Mouse (Mus musculus) midbrain, embryonic 10.5 days (tissue): ENCODE measurements around the gene Park7. TPM values are rescaled to one million over a fixed set of nuclear protein-coding genes. Genes with fewer than 3 reads are reported as not detected.

Experiments
- DNase-seq: peaks from one replicate; pipeline ENCODE4 v3.0.0-alpha.2; 2017; ENCODE audit warnings: low spot score
- H3K27ac ChIP-seq: fragments of 300-500 bp; sonication (generic); replicated peaks from 2 replicates; pipeline ENCODE4 v1.5.1; 2016; ENCODE audit warnings: mild to moderate bottlenecking
- H3K27me3 ChIP-seq: fragments of 300-500 bp; sonication (generic); 2 replicates; pipeline ENCODE4 v1.6.1; 2016; ENCODE audit warnings: low read depth, mild to moderate bottlenecking; ENCODE audit not compliant: poor library complexity, severe bottlenecking
- H3K36me3 ChIP-seq: fragments of 300-500 bp; sonication (generic); 2 replicates; pipeline ENCODE4 v1.6.1; 2016; ENCODE audit warnings: mild to moderate bottlenecking, moderate library complexity
- H3K4me1 ChIP-seq: fragments of 300-500 bp; sonication (generic); 2 replicates; pipeline ENCODE4 v1.6.1; 2016
- H3K4me3 ChIP-seq: fragments of 300-500 bp; sonication (generic); 2 replicates; pipeline ENCODE4 v1.5.1; 2016; ENCODE audit warnings: mild to moderate bottlenecking, moderate library complexity
- H3K9me3 ChIP-seq: fragments of 300-500 bp; sonication (generic); replicated peaks from 2 replicates; pipeline ENCODE4 v1.6.1; 2016; ENCODE audit warnings: mild to moderate bottlenecking
- WGBS: fragments of 180-500 bp; shearing (Covaris S2); methylation state at CpG from one replicate; pipeline ENCODE4 v1.1.7; 2016; 5-methylcytosine and 5-hydroxymethylcytosine counted together
- polyA plus RNA-seq: library from polyadenylated mRNA; unstranded; fragments of >200 nt; fragmentation: Nextera tagmentation; extraction: Ambion mirVana; gene quantifications from 2 replicates; pipeline ENCODE4 v1.2.1, GENCODE M21; 2016

Park7 gene
- polyA plus RNA-seq, 1 experiment from 2014 or later, result 487 TPM

DNA sequence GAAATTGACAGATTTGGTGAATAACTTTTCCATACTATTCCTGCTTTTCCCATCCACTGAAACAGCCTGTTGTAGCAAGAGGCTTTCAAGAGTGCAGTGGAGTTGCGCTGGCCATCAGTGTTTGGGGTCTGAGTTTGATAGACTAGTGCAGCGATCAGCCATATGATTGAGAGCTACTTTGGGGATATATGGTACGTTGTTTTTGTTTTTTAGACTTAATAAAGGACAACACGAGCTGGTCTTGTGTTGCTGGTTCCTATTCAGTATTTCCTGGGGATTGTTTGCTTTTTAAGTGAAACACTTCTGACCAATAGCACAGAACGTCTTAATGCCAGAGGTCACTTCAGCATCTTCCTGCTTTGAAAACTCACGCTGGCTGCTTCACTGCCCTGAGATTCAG, 46.1 kb downstream of the Park7 start:
- Histone ChIP-seq H3K27ac (no peak overlapping the region), H3K9me3 (no peaks in the 10 kb centered on the region), H3K4me1 (peaks cover 19% of the 10 kb centered on the region), H3K36me3 (peaks cover 35% of the 10 kb centered on the region), H3K4me3 (no peak overlapping the region), H3K27me3 (no peaks in the 10 kb centered on the region)
- DNase-seq, result no peak
- WGBS, result 84% methylated on average over 6 of the region's 6 CpGs

DNA sequence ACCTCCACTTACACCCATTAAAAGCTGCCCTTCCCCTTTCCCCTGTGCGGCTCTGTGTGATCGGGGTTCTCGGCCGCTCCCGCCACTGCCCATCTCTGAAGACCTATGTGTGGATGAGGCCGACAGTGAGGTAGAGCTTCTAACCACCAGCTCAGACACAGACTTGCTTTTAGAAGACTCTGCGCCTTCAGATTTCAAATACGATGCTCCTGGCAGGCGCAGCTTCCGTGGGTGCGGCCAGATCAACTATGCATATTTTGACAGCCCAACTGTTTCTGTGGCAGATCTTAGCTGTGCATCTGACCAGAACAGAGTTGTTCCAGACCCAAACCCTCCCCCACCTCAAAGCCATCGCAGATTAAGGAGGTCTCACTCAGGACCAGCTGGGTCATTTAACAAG, 47.7 kb downstream of the Park7 start:
- no peak for DNase-seq
- 96% methylated on average over 8 of the region's 12 CpGs for WGBS
- Histone ChIP-seq H3K27ac (no peak overlapping the region), H3K4me1 (peaks cover 13% of the 10 kb centered on the region), H3K27me3 (no peaks in the 10 kb centered on the region), H3K9me3 (no peaks in the 10 kb centered on the region), H3K36me3 (peaks cover 35% of the 10 kb centered on the region), H3K4me3 (no peak overlapping the region)

DNA sequence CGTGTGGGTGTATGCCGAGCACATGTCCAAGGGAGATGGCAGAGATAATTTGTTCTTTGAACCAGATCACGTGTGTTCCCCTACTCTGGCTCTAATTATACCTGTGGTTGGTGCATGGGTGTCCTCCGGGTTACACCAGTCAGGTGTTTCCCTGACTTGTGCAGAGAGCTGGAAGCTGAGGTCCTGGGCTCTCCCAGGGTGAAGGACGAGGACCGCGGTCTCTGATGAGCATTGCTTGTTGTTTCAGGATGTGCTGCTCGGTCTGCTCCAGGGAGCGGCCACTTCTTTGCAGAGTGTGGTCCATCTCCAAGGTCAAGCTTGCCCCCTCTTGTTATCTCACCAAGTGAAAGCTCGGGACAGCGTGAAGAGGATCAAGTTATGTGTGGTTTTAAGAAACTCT, 48.2 kb downstream of the Park7 start:
- no peak for DNase-seq
- no peak overlapping the region for H3K27ac ChIP-seq
- no peaks in the 10 kb centered on the region for H3K9me3 ChIP-seq
- peaks cover 13% of the 10 kb centered on the region for H3K4me1 ChIP-seq
- no peaks in the 10 kb centered on the region for H3K27me3 ChIP-seq
- WGBS, result 91% methylated on average over 11 of the region's 11 CpGs
- no peak overlapping the region for H3K4me3 ChIP-seq
- H3K36me3 ChIP-seq, result peaks cover 35% of the 10 kb centered on the region

DNA sequence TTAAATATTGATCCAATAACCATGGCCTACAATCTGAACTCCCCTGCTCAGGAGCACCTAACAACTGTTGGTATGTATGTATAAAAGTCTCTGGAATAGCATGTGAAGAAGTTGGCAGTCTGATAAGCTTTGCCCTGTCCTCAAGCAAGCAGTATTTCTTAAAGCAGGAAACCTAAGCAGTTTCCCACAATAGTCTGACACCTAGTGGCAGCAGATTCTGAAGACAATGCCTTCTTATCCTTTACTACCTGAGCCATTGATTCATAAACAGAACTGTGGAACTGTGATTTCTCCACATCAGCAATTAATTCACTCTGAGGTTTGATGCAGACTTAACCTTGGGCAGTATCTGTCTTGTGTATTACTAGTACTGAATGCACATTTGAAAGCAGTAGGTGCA, 48.9 kb downstream of the Park7 start:
- H3K9me3 ChIP-seq, result no peaks in the 10 kb centered on the region
- H3K36me3 ChIP-seq, result peaks cover 35% of the 10 kb centered on the region
- H3K4me3 ChIP-seq, result no peak overlapping the region
- no peaks in the 10 kb centered on the region for H3K27me3 ChIP-seq
- H3K27ac ChIP-seq, result no peak overlapping the region
- DNase-seq, result no peak
- peaks cover 11% of the 10 kb centered on the region; the same call in 1 of the 2 replicates for H3K4me1 ChIP-seq

DNA sequence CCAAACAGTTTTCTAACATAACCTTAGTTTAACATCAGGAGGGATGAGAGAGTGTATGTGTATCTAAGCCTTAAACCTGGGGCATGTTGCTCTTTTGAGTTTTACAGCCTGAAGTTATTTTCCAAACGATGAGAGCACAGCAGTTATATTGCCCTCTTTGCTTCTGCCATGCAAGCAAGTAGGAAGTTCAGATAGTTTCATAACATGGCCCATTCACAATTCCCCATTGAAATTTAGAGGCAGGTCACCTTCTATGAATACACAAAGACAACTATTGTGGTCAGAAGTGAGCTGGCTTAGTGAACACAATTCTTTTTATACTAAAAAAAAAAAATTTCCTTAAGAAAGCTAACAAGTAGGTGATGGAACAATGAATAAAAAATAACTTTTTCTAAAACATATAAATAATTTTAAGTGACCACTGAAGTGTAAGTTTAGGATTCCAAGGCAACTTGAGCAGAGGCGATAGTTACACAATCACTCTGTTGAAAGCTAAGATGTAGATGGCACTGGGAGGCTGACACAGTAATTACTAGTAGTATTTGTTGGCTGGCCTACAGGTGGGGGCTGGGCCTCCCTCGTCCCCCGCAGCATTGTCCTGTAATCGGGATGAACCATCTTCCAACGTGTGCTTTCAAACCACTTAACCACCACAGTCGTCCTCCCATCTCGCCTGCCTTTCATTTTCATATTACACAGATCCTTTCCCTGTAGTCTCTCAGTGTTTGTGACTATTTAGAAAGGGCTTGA, 51.4 kb downstream of the Park7 start:
- peaks cover 11% of the 10 kb centered on the region; the same call in 1 of the 2 replicates for H3K4me1 ChIP-seq
- no peak overlapping the region for H3K4me3 ChIP-seq
- no peak for DNase-seq
- H3K27ac ChIP-seq, result no peak overlapping the region
- no peaks in the 10 kb centered on the region for H3K9me3 ChIP-seq
- 69% methylated on average over 8 of the region's 8 CpGs for WGBS
- peaks cover 27% of the 10 kb centered on the region for H3K36me3 ChIP-seq
- H3K27me3 ChIP-seq, result no peaks in the 10 kb centered on the region

DNA sequence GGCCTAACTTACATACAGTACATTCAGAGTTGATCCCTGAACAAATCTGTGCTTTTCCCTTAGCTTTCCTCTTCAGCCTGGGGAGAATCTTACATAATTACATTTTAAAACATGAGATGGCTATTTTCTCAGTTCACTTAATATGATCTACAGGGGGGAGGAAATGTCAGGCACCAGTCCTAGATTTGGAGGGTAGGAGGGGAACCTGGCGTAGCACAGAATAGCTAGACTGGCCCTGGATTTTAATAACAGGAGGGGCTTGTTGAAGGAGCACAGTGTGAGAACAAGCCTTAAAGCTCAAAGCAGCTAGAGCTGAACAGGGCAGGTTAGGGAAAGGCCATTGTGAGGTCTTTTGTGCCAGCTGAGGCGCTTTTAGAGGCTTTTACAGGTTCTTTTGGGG, 53.1 kb downstream of the Park7 start:
- no peak overlapping the region for H3K27ac ChIP-seq
- no peak overlapping the region for H3K4me3 ChIP-seq
- no peaks in the 10 kb centered on the region for H3K27me3 ChIP-seq
- peaks cover 11% of the 10 kb centered on the region for H3K36me3 ChIP-seq
- WGBS, result 85% methylated on average over 2 of the region's 2 CpGs
- peaks cover 21% of the 10 kb centered on the region for H3K4me1 ChIP-seq
- no peaks in the 10 kb centered on the region for H3K9me3 ChIP-seq
- DNase-seq, result no peak

DNA sequence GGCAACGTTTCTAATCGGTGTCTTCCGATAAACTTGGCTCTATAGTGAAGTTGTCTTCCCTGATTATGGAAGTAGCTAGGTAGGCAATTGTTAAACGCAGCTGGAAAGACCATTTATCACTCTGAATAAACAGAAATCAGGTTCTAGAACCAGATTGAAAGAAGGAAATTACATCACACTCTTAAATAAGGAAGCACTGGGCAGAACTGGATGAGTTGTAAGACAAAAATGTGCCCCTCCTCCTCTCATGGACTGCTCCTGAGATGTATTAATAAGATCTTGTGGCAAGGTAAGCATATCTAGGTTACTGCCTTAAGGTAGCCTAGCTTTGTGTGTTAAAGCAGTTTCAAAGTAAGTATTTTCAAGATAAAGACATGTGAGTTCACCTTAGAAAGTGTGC, 53.7 kb downstream of the Park7 start:
- no peak for DNase-seq
- H3K27me3 ChIP-seq, result no peaks in the 10 kb centered on the region
- peaks cover 26% of the 10 kb centered on the region for H3K4me1 ChIP-seq
- H3K36me3 ChIP-seq, result peaks cover 4% of the 10 kb centered on the region
- H3K4me3 ChIP-seq, result no peak overlapping the region
- no peaks in the 10 kb centered on the region for H3K9me3 ChIP-seq
- 94% methylated on average over 4 of the region's 4 CpGs for whole genome bisulfite sequencing
- no peak overlapping the region for H3K27ac ChIP-seq

DNA sequence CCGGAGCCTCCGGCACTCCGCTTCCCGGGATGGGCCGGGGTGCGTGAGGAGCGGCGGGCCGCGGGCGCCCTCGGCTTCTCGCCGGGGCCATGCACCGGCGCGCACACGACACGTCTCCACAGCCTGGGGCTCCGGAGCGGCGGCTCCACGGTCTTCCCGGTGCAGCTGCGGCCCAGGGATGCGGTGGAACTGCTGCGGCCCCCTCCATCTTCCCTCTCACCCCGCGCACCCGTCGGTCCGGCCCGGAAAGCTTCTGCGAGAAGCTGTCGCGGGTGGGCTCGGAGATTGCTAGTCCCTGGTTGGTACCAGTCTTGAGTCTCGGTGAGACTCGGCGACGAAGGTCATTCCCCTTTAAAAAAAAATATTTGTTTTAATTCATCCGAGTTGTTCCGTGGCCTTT, 58.9 kb downstream of the Park7 start:
- no peaks in the 10 kb centered on the region for H3K36me3 ChIP-seq
- peaks cover 19% of the 10 kb centered on the region for H3K27me3 ChIP-seq
- DNase-seq, result no peak
- H3K4me3 ChIP-seq, result peak overlapping the region; percentile 85
- peak overlapping the region; percentile 98 for H3K27ac ChIP-seq
- WGBS, result under 1% methylated on average over 42 of the region's 43 CpGs
- H3K4me1 ChIP-seq, result peaks cover 28% of the 10 kb centered on the region
- no peaks in the 10 kb centered on the region for H3K9me3 ChIP-seq

DNA sequence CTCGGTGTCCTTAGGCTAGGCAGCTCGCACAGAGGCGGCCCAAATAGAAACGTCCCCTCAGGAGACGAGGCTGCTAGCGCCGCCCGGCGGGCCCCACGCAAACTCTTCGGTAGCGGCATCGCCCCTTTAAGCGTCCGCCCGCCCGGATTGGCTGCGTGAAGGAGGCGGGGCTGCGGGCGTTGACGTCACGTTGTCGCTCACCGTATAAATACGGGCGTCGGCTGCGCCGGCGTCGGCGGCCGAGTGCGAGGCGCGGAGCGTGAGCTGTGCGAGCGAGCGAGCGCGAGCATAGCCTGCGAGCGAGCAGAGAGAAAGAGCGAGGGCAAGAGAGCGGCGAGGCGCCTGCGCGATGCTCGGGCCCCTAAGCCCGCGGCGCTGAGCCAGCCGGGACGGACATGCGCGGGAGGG, 59.4 kb downstream of the Park7 start:
- Histone ChIP-seq H3K27me3 (peaks cover 19% of the 10 kb centered on the region), H3K9me3 (no peaks in the 10 kb centered on the region), H3K4me3 (peak overlapping the region; percentile 85), H3K36me3 (no peaks in the 10 kb centered on the region), H3K4me1 (peaks cover 28% of the 10 kb centered on the region), H3K27ac (peak overlapping the region; percentile 98)
- under 1% methylated on average over 59 of the region's 59 CpGs for WGBS
- peak; percentile 98 for DNase-seq

DNA sequence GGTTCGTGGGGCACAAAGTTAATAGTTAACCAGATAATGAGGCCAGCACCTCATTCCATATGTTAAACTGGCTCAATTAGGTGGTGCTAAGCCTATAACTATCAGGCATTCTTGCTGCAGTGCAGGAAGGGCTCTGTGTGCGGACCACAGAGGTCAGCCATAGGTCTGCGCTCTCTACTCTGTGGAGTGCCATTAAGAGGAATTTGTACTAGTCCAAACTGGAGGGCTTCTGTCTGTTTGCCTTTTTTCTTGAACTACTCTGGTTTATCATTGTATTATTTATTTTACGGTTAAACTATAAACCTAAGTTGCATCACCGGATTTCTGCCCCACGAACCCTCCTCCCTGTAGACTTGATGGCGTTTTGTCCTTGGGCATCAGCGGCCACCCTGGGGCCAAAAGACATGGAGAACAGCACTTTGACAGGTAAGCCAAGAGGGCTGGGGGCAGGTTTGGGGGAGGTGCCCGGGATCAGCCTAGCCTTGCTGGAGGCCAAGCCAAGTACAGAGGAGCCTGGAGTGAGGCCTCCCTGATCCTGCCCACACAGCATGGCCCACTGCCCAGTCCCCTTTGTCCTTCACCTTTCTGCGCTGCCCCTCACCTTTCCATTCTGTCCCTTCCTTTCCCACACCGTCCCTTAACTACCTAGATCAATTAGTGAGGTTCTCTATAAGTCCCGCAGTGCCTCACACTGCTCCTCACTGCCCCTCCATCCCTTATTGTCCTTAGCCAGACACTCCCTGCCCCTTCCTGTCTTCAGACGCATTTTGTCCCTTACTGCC, 60.4 kb downstream of the Park7 start, which contains the start of gene Errfi1:
Gene Errfi1, plus strand, starts transcription at position 240 of the 782 bp plus-strand sequence.
- DNase-seq, result no peak

DNA sequence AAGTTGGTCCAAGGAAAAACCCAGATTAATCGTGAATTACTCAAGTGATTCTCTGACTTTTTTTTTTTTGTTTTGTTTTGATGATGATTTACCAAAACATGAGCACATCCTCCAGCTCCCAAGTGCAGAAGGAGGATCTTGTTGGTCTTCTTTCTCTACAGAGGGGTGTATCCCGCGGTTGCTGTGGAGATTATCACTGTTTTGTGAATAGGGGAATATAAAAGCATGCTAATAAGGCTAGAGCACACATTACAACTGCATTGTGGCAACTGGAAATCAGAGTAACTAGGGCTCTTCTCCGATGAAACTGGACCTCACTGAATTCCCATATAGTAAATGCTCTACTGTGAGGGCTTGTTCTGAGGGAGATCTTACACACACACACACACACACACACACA, 61.8 kb downstream of the Park7 start:
- Histone ChIP-seq H3K9me3 (no peaks in the 10 kb centered on the region), H3K36me3 (no peaks in the 10 kb centered on the region), H3K4me1 (peaks cover 28% of the 10 kb centered on the region), H3K4me3 (no peak overlapping the region), H3K27me3 (peaks cover 19% of the 10 kb centered on the region), H3K27ac (no peak overlapping the region)
- DNase-seq, result no peak
- 79% methylated on average over 4 of the region's 4 CpGs for WGBS

More for the DNA sequence above, 60.4 kb downstream of the Park7 start, which contains the start of gene Errfi1:
- Histone ChIP-seq H3K9me3 (no peaks in the 10 kb centered on the region), H3K27me3 (peaks cover 19% of the 10 kb centered on the region), H3K4me3 (peak within 1 kb of the TSS; percentile 85), H3K27ac (peak within 1 kb of the TSS; percentile 98), H3K36me3 (no peaks in the 10 kb centered on the region), H3K4me1 (peaks cover 28% of the 10 kb centered on the region)
- WGBS, result 45% methylated on average over 13 of the region's 13 CpGs

DNA sequence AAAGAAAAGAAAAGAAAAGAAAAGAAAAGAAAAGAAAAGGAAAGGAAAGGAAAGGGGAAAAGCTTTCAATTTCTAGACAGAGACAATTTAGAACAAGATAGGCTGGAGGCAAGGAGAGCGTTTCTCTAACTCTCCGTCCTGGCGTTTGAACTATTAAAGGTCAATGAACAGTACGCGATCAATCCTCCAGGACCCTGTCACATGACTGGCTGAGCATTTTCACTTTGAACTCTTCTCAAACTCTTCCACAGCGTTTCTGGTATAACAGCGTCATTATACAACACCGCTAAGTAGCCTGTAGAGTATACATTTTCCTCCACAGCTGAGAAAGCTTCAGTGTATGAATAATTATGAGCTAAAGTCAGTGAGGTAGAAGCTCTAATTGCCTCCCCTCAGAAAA, 62.2 kb downstream of the Park7 start:
- Histone ChIP-seq H3K27ac (no peak overlapping the region), H3K36me3 (no peaks in the 10 kb centered on the region), H3K9me3 (no peaks in the 10 kb centered on the region), H3K27me3 (peaks cover 19% of the 10 kb centered on the region), H3K4me3 (no peak overlapping the region), H3K4me1 (peaks cover 27% of the 10 kb centered on the region)
- WGBS, result 82% methylated on average over 8 of the region's 8 CpGs
- DNase-seq, result no peak

DNA sequence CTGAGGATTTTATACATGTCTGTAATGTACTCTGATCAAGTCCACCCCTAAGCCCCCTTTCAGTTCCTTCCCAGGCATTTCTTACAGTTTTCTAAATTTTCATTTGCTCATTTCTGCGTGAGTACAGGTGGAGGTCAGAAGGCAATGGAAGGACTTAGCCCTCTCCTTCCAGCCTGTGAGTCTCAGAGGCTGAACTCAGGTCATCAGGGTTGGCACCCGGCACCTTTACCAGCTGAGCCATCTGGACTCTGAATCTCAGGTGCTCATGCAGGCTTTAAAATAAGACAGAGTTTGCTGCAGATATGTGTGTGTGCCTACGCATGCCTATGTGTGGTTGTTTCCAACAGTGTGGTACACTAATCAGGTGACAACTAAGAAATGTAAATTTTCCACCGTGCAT, 63.3 kb downstream of the Park7 start:
- DNase-seq, result no peak
- WGBS, result 90% methylated on average over 4 of the region's 4 CpGs
- Histone ChIP-seq H3K4me3 (no peak overlapping the region), H3K4me1 (peaks cover 25% of the 10 kb centered on the region), H3K36me3 (no peaks in the 10 kb centered on the region), H3K9me3 (no peaks in the 10 kb centered on the region), H3K27me3 (peaks cover 19% of the 10 kb centered on the region), H3K27ac (no peak overlapping the region)
